Mouse (Mus musculus) embryo, embryonic 9.5 days (tissue): Measurements from ENCODE around the gene Ccnb1.
"Not testable (repeated sequence)": the region's sequence is repeated elsewhere in the genome, so short reads cannot be mapped to it uniquely, and the experiment has no call there.

Experiments used
- DNase-seq: peaks from one replicate; pipeline ENCODE4 v3.0.0-alpha.2; 2017; ENCODE audit errors: extremely low spot score

The Ccnb1 gene

GRCm38 (mm10) chr13:100786414-100786867 lies at the start of gene Ccnb1:
Gene Ccnb1, minus strand, starts transcription at chr13:100786570.
- DNase-seq = peak; percentile 96

GRCm38 (mm10) chr13:100834777-100835176 lies 48.4 kb upstream of the Ccnb1 start:
- no peak for DNase-seq

- no peak for DNase-seq
Measured at GRCm38 (mm10) chr13:100833640-100834002, 47.3 kb upstream of the Ccnb1 start.

GRCm38 (mm10) chr13:100832741-100833639 lies 46.6 kb upstream of the Ccnb1 start, which contains the start of gene Slc30a5:
Gene Slc30a5, minus strand, starts transcription at chr13:100833427.
- peak; percentile 99 for DNase-seq

GRCm38 (mm10) chr13:100832188-100832587 lies 45.8 kb upstream of the Ccnb1 start:
- DNase-seq = no peak

- no peak for DNase-seq
Measured at GRCm38 (mm10) chr13:100831123-100831522, 44.8 kb upstream of the Ccnb1 start.

GRCm38 (mm10) chr13:100825627-100826410 lies 39.4 kb upstream of the Ccnb1 start:
- DNase-seq = no peak

- no peak for DNase-seq
Measured at GRCm38 (mm10) chr13:100824916-100825315, 38.5 kb upstream of the Ccnb1 start.

GRCm38 (mm10) chr13:100824306-100824705 lies 37.9 kb upstream of the Ccnb1 start:
- DNase-seq = no peak

- no peak for DNase-seq
Measured at GRCm38 (mm10) chr13:100823863-100824262, 37.5 kb upstream of the Ccnb1 start.

GRCm38 (mm10) chr13:100814451-100814850 lies 28.1 kb upstream of the Ccnb1 start:
- DNase-seq = no peak

- no peak for DNase-seq
Measured at GRCm38 (mm10) chr13:100805776-100806175, 19.4 kb upstream of the Ccnb1 start.

GRCm38 (mm10) chr13:100797171-100797570 lies 10.8 kb upstream of the Ccnb1 start:
- DNase-seq = no peak

GRCm38 (mm10) chr13:100789083-100789482 lies 2.7 kb upstream of the Ccnb1 start:
- DNase-seq = no peak

GRCm38 (mm10) chr13:100788057-100788456 lies 1.7 kb upstream of the Ccnb1 start:
- not testable (repeated sequence) for DNase-seq

GRCm38 (mm10) chr13:100787316-100788010 lies 1.1 kb upstream of the Ccnb1 start:
- no peak for DNase-seq

- DNase-seq = peak; percentile 65
Measured at GRCm38 (mm10) chr13:100785806-100786413, 460 bp downstream of the Ccnb1 start.

- peak; percentile 4 for DNase-seq
Measured at GRCm38 (mm10) chr13:100777491-100777890, 8.9 kb downstream of the Ccnb1 start.

GRCm38 (mm10) chr13:100776710-100777109 lies 9.7 kb downstream of the Ccnb1 start:
- DNase-seq = no peak

GRCm38 (mm10) chr13:100776056-100776419 lies 10.3 kb downstream of the Ccnb1 start:
- no peak for DNase-seq

- DNase-seq = peak; percentile 84
Measured at GRCm38 (mm10) chr13:100775252-100776055, 10.9 kb downstream of the Ccnb1 start, which contains the start of gene Cenph. Gene Cenph, minus strand, starts transcription at chr13:100775899.
